Mouse (Mus musculus): ENCODE measurements at regions not wholly inside any gene's neighbourhood (a gene's known extent, or its start where the extent isn't known, plus 50 kb on each side); places are given as distances from the start of the nearest gene placed in this dataset.
"Not testable (repeated sequence)": the region's sequence is repeated elsewhere in the genome, so short reads cannot be mapped to it uniquely, and the experiment has no call there.

- no peak for DNase-seq (ENCODE audit: low spot score in 2 of 2)
Measured at GRCm38 (mm10) chr6:117677062-117677461, 163.9 kb upstream of the Zfp637 start.

GRCm38 (mm10) chr6:117677821-117678220 lies 163.2 kb upstream of the Zfp637 start:
- no peak for DNase-seq (ENCODE audit: low spot score in 2 of 2)

GRCm38 (mm10) chr6:117678276-117678675 lies 162.7 kb upstream of the Zfp637 start:
- DNase-seq (ENCODE audit: low spot score in 2 of 2), result no peak

- DNase-seq (ENCODE audit: low spot score in 2 of 2), result no peak
Measured at GRCm38 (mm10) chr6:117678877-117679276, 162.1 kb upstream of the Zfp637 start.

- no peak for DNase-seq (ENCODE audit: low spot score in 2 of 2)
Measured at GRCm38 (mm10) chr6:117686212-117686611, 154.8 kb upstream of the Zfp637 start.

GRCm38 (mm10) chr6:117687045-117687444 lies 153.9 kb upstream of the Zfp637 start:
- DNase-seq (ENCODE audit: low spot score in 2 of 2), result peak in 1 of 2 experiments; percentile 30

- no peak for DNase-seq (ENCODE audit: low spot score in 2 of 2)
Measured at GRCm38 (mm10) chr6:117688664-117689178, 152.3 kb upstream of the Zfp637 start.

- no peak for DNase-seq (ENCODE audit: low spot score in 2 of 2)
Measured at GRCm38 (mm10) chr6:117700286-117700685, 140.7 kb upstream of the Zfp637 start.

- DNase-seq (ENCODE audit: low spot score in 2 of 2), result no peak
Measured at GRCm38 (mm10) chr6:117701547-117701946, 139.4 kb upstream of the Zfp637 start.

GRCm38 (mm10) chr6:117706006-117706405 lies 135.0 kb upstream of the Zfp637 start:
- no peak for DNase-seq (ENCODE audit: low spot score in 2 of 2)

- DNase-seq (ENCODE audit: low spot score in 2 of 2), result no peak
Measured at GRCm38 (mm10) chr6:117709212-117709611, 131.8 kb upstream of the Zfp637 start.

- DNase-seq (ENCODE audit: low spot score in 2 of 2), result no peak
Measured at GRCm38 (mm10) chr6:117715056-117715777, 125.8 kb upstream of the Zfp637 start.

GRCm38 (mm10) chr6:117716422-117716821 lies 124.6 kb upstream of the Zfp637 start:
- not testable (repeated sequence) for DNase-seq (ENCODE audit: low spot score in 2 of 2)

- not testable (repeated sequence) for DNase-seq (ENCODE audit: low spot score in 2 of 2)
Measured at GRCm38 (mm10) chr6:117752338-117752737, 88.6 kb upstream of the Zfp637 start.

GRCm38 (mm10) chr6:117755682-117756081 lies 85.3 kb upstream of the Zfp637 start:
- not testable (repeated sequence) for DNase-seq (ENCODE audit: low spot score in 2 of 2)

GRCm38 (mm10) chr6:117756176-117756575 lies 84.8 kb upstream of the Zfp637 start:
- DNase-seq (ENCODE audit: low spot score in 2 of 2), result no peak

GRCm38 (mm10) chr6:117758516-117758915 lies 82.5 kb upstream of the Zfp637 start:
- not testable (repeated sequence) for DNase-seq (ENCODE audit: low spot score in 2 of 2)

GRCm38 (mm10) chr6:117771506-117771905 lies 69.5 kb upstream of the Zfp637 start:
- DNase-seq (ENCODE audit: low spot score in 2 of 2), result no peak

- DNase-seq (ENCODE audit: low spot score in 2 of 2), result no peak
Measured at GRCm38 (mm10) chr6:117772396-117772795, 68.6 kb upstream of the Zfp637 start.

GRCm38 (mm10) chr6:117775304-117776050 lies 65.5 kb upstream of the Zfp637 start:
- no peak for DNase-seq (ENCODE audit: low spot score in 2 of 2)

- no peak for DNase-seq (ENCODE audit: low spot score in 2 of 2)
Measured at GRCm38 (mm10) chr6:117778027-117778426, 63.0 kb upstream of the Zfp637 start.

GRCm38 (mm10) chr6:117778481-117778880 lies 62.5 kb upstream of the Zfp637 start:
- DNase-seq (ENCODE audit: low spot score in 2 of 2), result no peak

GRCm38 (mm10) chr6:117779020-117779419 lies 62.0 kb upstream of the Zfp637 start:
- no peak for DNase-seq (ENCODE audit: low spot score in 2 of 2)
